Mouse (Mus musculus): ENCODE data around the gene Trpd52l3. TPM values are rescaled to one million over a fixed set of nuclear protein-coding genes. Genes with fewer than 3 reads are reported as not detected.
A peak's percentile ranks its signal among the peaks of the same experiment; 100 is the strongest.
"Not testable (repeated sequence)": the region's sequence is repeated elsewhere in the genome, so short reads cannot be mapped to it uniquely, and the experiment has no call there.

The Trpd52l3 gene
- polyA plus RNA-seq, 1 experiment from 2014 or later, result not detected

DNA sequence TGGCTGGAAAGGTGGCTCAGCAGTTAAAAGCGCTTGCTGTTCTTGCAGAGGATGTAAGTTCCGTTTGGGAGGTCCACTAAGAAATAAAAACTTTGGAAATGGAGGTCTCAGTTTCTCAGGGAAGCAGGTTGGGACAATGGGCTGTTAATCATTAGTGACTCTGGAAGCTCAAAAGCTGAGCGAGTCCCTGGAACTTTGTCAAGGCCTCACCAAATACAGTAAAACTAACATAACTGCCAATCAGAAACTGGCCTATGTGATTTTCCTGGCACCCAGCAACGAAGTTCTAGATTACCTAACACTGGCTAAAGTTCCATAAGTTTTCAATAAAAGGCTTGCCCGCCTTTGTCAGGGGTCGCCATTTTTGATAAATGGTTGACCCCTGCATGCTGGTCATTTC lies 12.6 kb downstream of the Trpd52l3 start:
- Histone ChIP-seq H3K27ac (ENCODE audit: low read length) (peak overlapping the region; percentile 27; the same call in 1 of the 2 replicates), H3K9ac (ENCODE audit: low read depth, low read length) (no peak overlapping the region), H3K4me1 (ENCODE audit: control insufficient read depth, low read depth, low read length) (no peaks in the 10 kb centered on the region), H3K4me3 (ENCODE audit: low read depth, low read length) (no peak overlapping the region), H3K4me2 (ENCODE audit: low read depth, low read length) (no peak overlapping the region), H3K27me3 (ENCODE audit: control insufficient read depth, insufficient read depth, low read depth, low read length) (no peaks in the 10 kb centered on the region), H3K9me3 (replicated peaks; ENCODE audit: control insufficient read depth, low read length) (no peaks in the 10 kb centered on the region), H3K36me3 (ENCODE audit: control insufficient read depth, insufficient read depth) (no peaks in the 10 kb centered on the region)
- WGBS (ENCODE audit: insufficient replicate concordance), result 54% methylated on average over 6 of the region's 6 CpGs
- peak; percentile 60 for ATAC-seq (ENCODE audit: low read depth)

DNA sequence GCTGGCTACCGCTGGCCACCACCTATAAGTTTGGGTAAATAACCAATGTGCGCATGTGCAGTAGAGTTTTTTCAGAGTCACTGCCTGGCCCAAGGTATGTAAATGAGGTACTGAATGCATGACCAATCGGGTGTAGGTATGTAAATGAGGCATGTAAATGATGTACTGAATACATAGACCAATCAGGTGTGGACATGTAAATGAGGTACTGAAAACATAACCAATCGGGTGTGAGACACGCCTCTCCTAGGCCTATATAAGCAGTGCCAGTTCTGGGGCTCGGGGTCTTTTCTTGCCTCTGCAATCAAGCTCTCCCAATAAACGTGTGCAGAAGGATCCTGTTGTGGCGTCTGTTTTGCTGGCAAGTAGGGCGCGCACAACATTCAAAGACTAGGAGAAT lies 19.8 kb downstream of the Trpd52l3 start:
- not testable (repeated sequence) for H3K27me3 ChIP-seq (ENCODE audit: control insufficient read depth, insufficient read depth, low read depth, low read length); ATAC-seq (ENCODE audit: low read depth); H3K9ac ChIP-seq (ENCODE audit: low read depth, low read length); H3K36me3 ChIP-seq (ENCODE audit: control insufficient read depth, insufficient read depth); H3K4me1 ChIP-seq (ENCODE audit: control insufficient read depth, low read depth, low read length); H3K27ac ChIP-seq (ENCODE audit: low read length); H3K9me3 ChIP-seq (replicated peaks; ENCODE audit: control insufficient read depth, low read length); H3K4me3 ChIP-seq (ENCODE audit: low read depth, low read length); H3K4me2 ChIP-seq (ENCODE audit: low read depth, low read length)
- 78% methylated on average over 10 of the region's 10 CpGs for WGBS (ENCODE audit: insufficient replicate concordance)

DNA sequence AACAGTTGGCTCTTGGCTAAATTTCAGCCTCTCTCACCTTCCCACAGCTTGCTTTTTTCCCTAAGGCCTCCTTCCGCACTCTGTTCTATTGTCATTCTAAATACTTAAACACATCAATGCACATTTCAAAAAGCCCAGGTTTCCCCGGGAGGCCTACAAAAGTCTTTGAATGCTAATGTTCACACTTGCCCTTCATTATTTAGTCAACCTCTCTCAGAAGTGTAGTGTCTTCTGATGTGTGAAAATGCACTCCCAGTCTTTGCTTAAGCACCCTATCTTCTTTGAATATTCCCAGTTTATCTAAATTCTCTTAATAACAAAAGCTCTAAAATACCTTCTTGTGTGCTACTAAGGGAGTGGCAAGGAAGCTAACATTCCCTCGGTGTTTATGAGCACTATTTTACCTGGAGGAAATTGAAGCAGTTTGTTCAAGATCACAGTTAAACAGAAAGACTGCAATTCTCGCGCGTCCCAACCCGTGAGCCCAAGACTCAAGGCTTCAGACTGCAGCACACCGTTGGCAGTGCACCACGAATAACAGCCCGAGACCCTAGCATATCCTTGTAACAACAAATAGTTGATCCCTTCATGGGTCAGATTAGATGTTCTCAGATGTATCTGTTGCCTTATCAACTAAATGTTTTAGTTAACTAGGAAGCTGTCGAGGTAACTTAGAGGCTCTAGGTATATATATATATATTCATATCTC lies 25.6 kb downstream of the Trpd52l3 start:
- Histone ChIP-seq H3K4me2 (ENCODE audit: low read depth, low read length) (peak overlapping the region; percentile 93), H3K36me3 (ENCODE audit: control insufficient read depth, insufficient read depth) (no peaks in the 10 kb centered on the region), H3K9ac (ENCODE audit: low read depth, low read length) (no peak overlapping the region), H3K9me3 (replicated peaks; ENCODE audit: control insufficient read depth, low read length) (no peaks in the 10 kb centered on the region), H3K27ac (ENCODE audit: low read length) (no peak overlapping the region), H3K4me3 (ENCODE audit: low read depth, low read length) (no peak overlapping the region), H3K27me3 (ENCODE audit: control insufficient read depth, insufficient read depth, low read depth, low read length) (no peaks in the 10 kb centered on the region), H3K4me1 (ENCODE audit: control insufficient read depth, low read depth, low read length) (peaks cover 18% of the 10 kb centered on the region)
- ATAC-seq (ENCODE audit: low read depth), result no peak
- WGBS (ENCODE audit: insufficient replicate concordance), result 73% methylated on average over 11 of the region's 11 CpGs

DNA sequence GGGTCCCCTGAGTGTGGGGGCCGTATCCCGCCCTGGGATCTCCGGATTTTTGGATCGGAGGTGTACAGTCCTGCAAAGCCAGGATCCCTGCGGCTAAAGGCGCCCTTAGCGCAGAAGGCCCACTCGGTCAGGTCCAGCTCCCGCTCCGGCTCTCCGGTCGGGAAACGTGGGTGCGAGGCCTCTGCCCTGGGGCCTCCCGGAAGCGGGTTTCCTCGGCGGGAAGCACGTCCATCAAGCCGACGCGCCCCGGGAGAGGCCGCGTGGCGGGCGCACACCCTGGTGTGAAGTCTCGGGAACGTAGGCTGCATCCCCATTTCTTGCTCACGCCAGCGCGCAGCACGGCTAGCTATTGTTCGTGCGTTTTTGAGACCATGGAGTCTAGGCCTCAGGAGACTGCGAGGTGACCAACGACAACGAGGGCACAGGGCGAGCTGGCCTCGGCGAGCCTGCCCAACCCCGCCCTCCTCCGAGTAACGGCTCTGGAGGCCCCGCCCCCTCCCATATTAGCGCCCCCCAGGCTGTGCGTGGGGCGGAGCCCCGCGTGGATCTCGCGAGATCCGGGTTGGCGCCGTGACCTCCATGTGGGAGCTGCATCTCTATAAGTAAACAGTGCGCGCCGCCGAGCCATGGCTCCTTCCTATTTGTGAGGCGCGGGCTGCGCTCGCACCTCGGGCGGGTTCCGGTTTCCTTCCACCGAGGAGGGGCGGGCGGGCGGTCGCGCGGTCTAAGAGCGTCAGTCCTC lies 26.5 kb downstream of the Trpd52l3 start, which contains the start of gene Uhrf2:
Gene Uhrf2 (plus strand): TSS at position 620 of the 742 bp plus-strand sequence.
- Histone ChIP-seq H3K4me2 (ENCODE audit: low read depth, low read length) (peak within 1 kb of the TSS; percentile 93), H3K36me3 (ENCODE audit: control insufficient read depth, insufficient read depth) (no peaks in the 10 kb centered on the region), H3K9me3 (replicated peaks; ENCODE audit: control insufficient read depth, low read length) (no peaks in the 10 kb centered on the region), H3K27ac (ENCODE audit: low read length) (peak within 1 kb of the TSS; percentile 94), H3K9ac (ENCODE audit: low read depth, low read length) (peak within 1 kb of the TSS; percentile 99), H3K27me3 (ENCODE audit: control insufficient read depth, insufficient read depth, low read depth, low read length) (no peaks in the 10 kb centered on the region), H3K4me3 (ENCODE audit: low read depth, low read length) (peak within 1 kb of the TSS; percentile 98), H3K4me1 (ENCODE audit: control insufficient read depth, low read depth, low read length) (peaks cover 24% of the 10 kb centered on the region)
- ATAC-seq (ENCODE audit: low read depth), result peak; percentile 95
- WGBS (ENCODE audit: insufficient replicate concordance), result 4% methylated on average over 73 of the region's 74 CpGs

DNA sequence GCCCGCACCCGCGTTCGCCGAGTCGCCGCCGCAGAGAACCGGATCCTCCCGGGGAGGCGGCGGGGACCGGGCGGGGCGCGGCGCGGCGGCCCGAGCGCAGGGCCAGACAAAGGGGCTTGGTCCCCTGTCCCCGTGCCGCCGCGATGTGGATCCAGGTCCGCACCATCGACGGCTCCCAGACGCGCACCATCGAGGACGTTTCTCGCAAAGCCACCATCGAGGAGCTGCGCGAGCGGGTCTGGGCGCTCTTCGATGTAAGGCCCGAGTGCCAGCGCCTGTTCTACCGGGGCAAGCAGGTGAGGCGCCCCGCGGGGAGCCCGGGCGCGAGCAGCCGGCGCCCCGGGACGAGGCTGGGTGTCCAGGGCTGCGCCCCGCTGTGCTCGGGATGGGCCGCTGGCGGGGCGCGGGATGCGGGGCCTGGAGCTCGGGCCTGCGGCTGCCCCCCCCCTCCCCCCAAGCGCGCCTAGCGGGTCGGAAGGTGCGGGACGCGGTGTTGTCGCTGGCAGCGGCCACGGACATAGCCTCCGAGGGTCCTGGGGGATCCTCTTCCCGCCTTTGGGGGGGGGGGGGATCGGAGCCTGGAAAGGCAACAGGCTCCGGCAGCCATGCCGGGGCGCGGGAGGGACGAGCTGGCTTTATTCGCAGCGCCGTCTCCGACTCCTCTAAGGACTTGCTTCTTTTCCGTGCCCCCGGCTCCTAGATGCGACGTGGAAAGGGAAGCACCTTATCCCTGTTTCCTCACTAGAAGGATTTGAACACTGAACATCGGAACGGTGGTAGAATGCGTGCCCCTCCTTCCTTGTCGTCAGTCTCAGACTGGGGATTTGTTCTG lies 27.3 kb downstream of the Trpd52l3 start:
- WGBS (ENCODE audit: insufficient replicate concordance), result under 1% methylated on average over 85 of the region's 92 CpGs
- ATAC-seq (ENCODE audit: low read depth), result peak; percentile 70
- Histone ChIP-seq H3K9me3 (replicated peaks; ENCODE audit: control insufficient read depth, low read length) (no peaks in the 10 kb centered on the region), H3K9ac (ENCODE audit: low read depth, low read length) (peak overlapping the region; percentile 99), H3K4me1 (ENCODE audit: control insufficient read depth, low read depth, low read length) (peaks cover 28% of the 10 kb centered on the region), H3K27me3 (ENCODE audit: control insufficient read depth, insufficient read depth, low read depth, low read length) (no peaks in the 10 kb centered on the region), H3K4me3 (ENCODE audit: low read depth, low read length) (peak overlapping the region; percentile 98), H3K4me2 (ENCODE audit: low read depth, low read length) (peak overlapping the region; percentile 93), H3K36me3 (ENCODE audit: control insufficient read depth, insufficient read depth) (no peaks in the 10 kb centered on the region), H3K27ac (ENCODE audit: low read length) (peak overlapping the region; percentile 94)

DNA sequence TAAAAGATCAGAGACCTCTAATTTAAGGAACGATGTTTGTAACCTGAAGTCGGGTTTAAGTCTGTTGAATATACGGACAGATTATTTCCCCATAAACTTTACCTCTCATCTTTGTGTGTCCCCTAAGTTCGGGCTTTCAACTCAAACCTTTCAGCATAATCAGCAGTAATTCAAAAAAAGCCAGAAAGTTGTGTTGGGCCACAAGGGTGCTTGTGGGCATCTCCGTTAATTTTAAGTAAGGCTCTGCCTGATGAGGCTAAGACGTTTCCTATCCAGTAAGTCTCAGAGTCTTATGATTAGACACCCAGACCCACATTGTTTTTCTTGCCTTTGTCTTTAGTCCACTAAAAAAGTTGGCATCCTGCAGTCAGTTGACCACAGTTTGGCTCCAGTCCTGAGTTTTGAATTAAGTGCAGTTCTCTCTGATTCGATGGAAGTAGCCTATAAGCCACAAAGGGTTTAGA lies 27.9 kb downstream of the Trpd52l3 start:
- no peaks in the 10 kb centered on the region for H3K27me3 ChIP-seq (ENCODE audit: control insufficient read depth, insufficient read depth, low read depth, low read length)
- peaks cover 31% of the 10 kb centered on the region for H3K4me1 ChIP-seq (ENCODE audit: control insufficient read depth, low read depth, low read length)
- WGBS (ENCODE audit: insufficient replicate concordance), result 1% methylated on average over 7 of the region's 7 CpGs
- peak overlapping the region; percentile 93 for H3K4me2 ChIP-seq (ENCODE audit: low read depth, low read length)
- H3K4me3 ChIP-seq (ENCODE audit: low read depth, low read length), result peak overlapping the region; percentile 98
- no peaks in the 10 kb centered on the region for H3K36me3 ChIP-seq (ENCODE audit: control insufficient read depth, insufficient read depth)
- no peaks in the 10 kb centered on the region for H3K9me3 ChIP-seq (replicated peaks; ENCODE audit: control insufficient read depth, low read length)
- H3K9ac ChIP-seq (ENCODE audit: low read depth, low read length), result peak overlapping the region; percentile 99
- ATAC-seq (ENCODE audit: low read depth), result no peak
- H3K27ac ChIP-seq (ENCODE audit: low read length), result peak overlapping the region; percentile 94

DNA sequence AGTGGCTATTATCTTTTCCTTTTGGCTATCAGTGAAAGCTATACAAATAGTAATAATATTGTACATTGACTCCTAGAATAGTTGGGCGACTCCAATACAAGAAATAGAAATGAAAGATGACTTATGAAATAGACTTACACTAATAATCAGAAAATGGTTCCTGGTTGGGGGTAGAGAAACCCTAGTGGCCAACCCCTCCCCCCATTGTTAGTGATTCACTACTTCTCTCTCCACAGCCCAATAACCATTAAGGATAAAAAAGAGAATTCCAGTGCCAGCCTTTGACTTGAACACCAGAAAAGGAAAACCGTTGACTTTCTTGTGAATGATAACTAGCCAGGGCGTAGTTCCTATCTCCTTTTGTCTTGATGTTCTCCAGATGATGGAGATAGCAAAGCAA lies 28.6 kb downstream of the Trpd52l3 start:
- H3K9ac ChIP-seq (ENCODE audit: low read depth, low read length), result no peak overlapping the region; the same call in 1 of the 2 replicates
- peaks cover 34% of the 10 kb centered on the region for H3K4me1 ChIP-seq (ENCODE audit: control insufficient read depth, low read depth, low read length)
- H3K4me3 ChIP-seq (ENCODE audit: low read depth, low read length), result peak overlapping the region; percentile 98
- H3K36me3 ChIP-seq (ENCODE audit: control insufficient read depth, insufficient read depth), result no peaks in the 10 kb centered on the region
- H3K4me2 ChIP-seq (ENCODE audit: low read depth, low read length), result peak overlapping the region; percentile 93
- H3K27ac ChIP-seq (ENCODE audit: low read length), result no peak overlapping the region
- 32% methylated on average over 3 of the region's 3 CpGs for WGBS (ENCODE audit: insufficient replicate concordance)
- no peak for ATAC-seq (ENCODE audit: low read depth)
- no peaks in the 10 kb centered on the region for H3K9me3 ChIP-seq (replicated peaks; ENCODE audit: control insufficient read depth, low read length)
- H3K27me3 ChIP-seq (ENCODE audit: control insufficient read depth, insufficient read depth, low read depth, low read length), result no peaks in the 10 kb centered on the region

DNA sequence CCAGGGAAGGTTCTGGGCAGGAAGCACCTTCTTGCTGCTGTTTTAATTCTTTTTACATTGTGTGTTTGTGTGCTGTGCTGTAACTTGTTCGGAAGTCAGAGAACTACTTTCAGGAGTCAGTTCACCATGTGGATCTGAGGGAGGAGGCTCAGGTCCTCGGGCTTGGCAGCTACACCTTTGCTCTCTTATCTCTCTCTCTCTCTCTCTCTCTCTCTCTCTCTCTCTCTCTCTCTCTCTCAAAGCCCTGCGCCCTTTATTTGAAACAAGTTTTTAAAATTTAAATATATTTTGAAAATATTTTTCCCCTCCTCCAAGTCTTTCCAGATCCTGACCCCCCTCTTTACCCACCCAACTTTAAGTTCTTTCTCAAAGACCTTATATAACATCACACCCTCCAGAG lies 31.8 kb downstream of the Trpd52l3 start:
- no peak overlapping the region for H3K4me2 ChIP-seq (ENCODE audit: low read depth, low read length)
- no peaks in the 10 kb centered on the region for H3K27me3 ChIP-seq (ENCODE audit: control insufficient read depth, insufficient read depth, low read depth, low read length)
- H3K27ac ChIP-seq (ENCODE audit: low read length), result no peak overlapping the region
- H3K9ac ChIP-seq (ENCODE audit: low read depth, low read length), result no peak overlapping the region
- no peak overlapping the region for H3K4me3 ChIP-seq (ENCODE audit: low read depth, low read length)
- no peak for ATAC-seq (ENCODE audit: low read depth)
- no peaks in the 10 kb centered on the region for H3K36me3 ChIP-seq (ENCODE audit: control insufficient read depth, insufficient read depth)
- no peaks in the 10 kb centered on the region for H3K9me3 ChIP-seq (replicated peaks; ENCODE audit: control insufficient read depth, low read length)
- peaks cover 29% of the 10 kb centered on the region for H3K4me1 ChIP-seq (ENCODE audit: control insufficient read depth, low read depth, low read length)
- WGBS (ENCODE audit: insufficient replicate concordance), result 39% methylated on average over 3 of the region's 3 CpGs

Measured in liver, embryonic 16.5 days (tissue).